Mouse (Mus musculus): ENCODE results near the gene Usp24. TPM values are rescaled to one million over a fixed set of nuclear protein-coding genes. Genes with fewer than 3 reads are reported as not detected.

The Usp24 gene
- total and polyA plus RNA-seq, 3 experiments = 27.0 to 40.8 (median 31.9) TPM

GRCm38 (mm10) chr4:106462524-106462923 lies 146.5 kb downstream of the Usp24 start:
- Histone ChIP-seq H3K4me1 (ENCODE audit: control insufficient read depth in 1 of 2, insufficient read depth in 2 of 2, low read length in 2 of 2) (peaks cover 2 to 24% of the 10 kb centered on the region in 2 experiments; a peak in 3 of 4 replicates), H3K9me3 (replicated peaks; ENCODE audit: insufficient read depth, low read length) (no peaks in the 10 kb centered on the region), H3K36me3 (ENCODE audit: control insufficient read depth in 1 of 2, insufficient read depth in 2 of 2, low read length in 2 of 2) (peaks cover 8 to 13% of the 10 kb centered on the region in 2 experiments), H3K79me2 (ENCODE audit: control insufficient read depth, insufficient read depth, low read length, poor library complexity) (peaks cover 36% of the 10 kb centered on the region), H3K9ac (ENCODE audit: control insufficient read depth, low read depth, low read length, poor library complexity, severe bottlenecking) (peak overlapping the region; percentile 35), H3K27ac (ENCODE audit: control insufficient read depth, low read depth, low read length) (peak overlapping the region; percentile 14), H3K27me3 (ENCODE audit: control insufficient read depth in 1 of 2, insufficient read depth in 2 of 2, low read length in 2 of 2) (no peaks in the 10 kb centered on the region), H3K4me3 (ENCODE audit: control insufficient read depth in 1 of 2, insufficient read depth in 1 of 2, low read depth in 2 of 2, low read length in 2 of 2) (peak overlapping the region; percentile 53 to 64)
- no peak for TF ChIP-seq UBTF (IDR thresholded peaks at IDR 0.05; ENCODE audit: borderline replicate concordance, insufficient read depth, low read depth, low read length)
- TF ChIP-seq EP300 (IDR thresholded peaks at IDR 0.05; ENCODE audit: low read depth in 1 of 2, low read length in 2 of 2) = 0 out of 4 replicates have a peak, but pooled peaks of 1 of the 2 experiments have one; percentile 11
- TF ChIP-seq MAFK (IDR thresholded peaks at IDR 0.05; ENCODE audit: borderline replicate concordance, low read depth, low read length) = no peak
- no peak for TF ChIP-seq ZKSCAN1 (IDR thresholded peaks at IDR 0.05; ENCODE audit: low read depth, low read length)
- no peak for TF ChIP-seq RCOR1 (IDR thresholded peaks at IDR 0.05; ENCODE audit: low read depth, low read length)
- no peak for TF ChIP-seq KAT2A (conservative IDR thresholded peaks at IDR 0.05; ENCODE audit: low read depth, low read length)
- TF ChIP-seq TAL1 (IDR thresholded peaks at IDR 0.05; ENCODE audit: low read length) = peak; percentile 23; the same call in 1 of the 2 replicates
- DNase-seq (ENCODE audit: low read depth, low spot score) = peak; percentile 56

- Histone ChIP-seq H3K79me2 (ENCODE audit: control insufficient read depth, insufficient read depth, low read length, poor library complexity) (peaks cover 36% of the 10 kb centered on the region), H3K36me3 (ENCODE audit: control insufficient read depth in 1 of 2, insufficient read depth in 2 of 2, low read length in 2 of 2) (peaks cover 5 to 13% of the 10 kb centered on the region in 2 experiments), H3K27me3 (ENCODE audit: control insufficient read depth in 1 of 2, insufficient read depth in 2 of 2, low read length in 2 of 2) (no peaks in the 10 kb centered on the region), H3K9me3 (replicated peaks; ENCODE audit: insufficient read depth, low read length) (no peaks in the 10 kb centered on the region), H3K4me3 (ENCODE audit: control insufficient read depth in 1 of 2, insufficient read depth in 1 of 2, low read depth in 2 of 2, low read length in 2 of 2) (peak overlapping the region; percentile 59 to 64), H3K27ac (ENCODE audit: control insufficient read depth, low read depth, low read length) (peak overlapping the region; percentile 69), H3K4me1 (ENCODE audit: control insufficient read depth in 1 of 2, insufficient read depth in 2 of 2, low read length in 2 of 2) (peaks cover 2 to 24% of the 10 kb centered on the region in 2 experiments; a peak in 3 of 4 replicates), H3K9ac (ENCODE audit: control insufficient read depth, low read depth, low read length, poor library complexity, severe bottlenecking) (peak overlapping the region; percentile 87)
- peak; percentile 96 for DNase-seq (ENCODE audit: low read depth, low spot score)
- no peak for TF ChIP-seq GABPA (IDR thresholded peaks at IDR 0.05; ENCODE audit: low read depth, low read length)
- TF ChIP-seq UBTF (IDR thresholded peaks at IDR 0.05; ENCODE audit: borderline replicate concordance, insufficient read depth, low read depth, low read length) = no peak
- TF ChIP-seq ETS1 (IDR thresholded peaks at IDR 0.05; ENCODE audit: low read depth, low read length) = peak; percentile 12; the same call in 1 of the 2 replicates
- no peak for TF ChIP-seq TAL1 (IDR thresholded peaks at IDR 0.05; ENCODE audit: low read length)
- no peak for TF ChIP-seq GATA1 (IDR thresholded peaks at IDR 0.05; ENCODE audit: low read depth, low read length)
- no peak for TF ChIP-seq CHD2 (IDR thresholded peaks at IDR 0.05; ENCODE audit: low read length)
- TF ChIP-seq KAT2A (conservative IDR thresholded peaks at IDR 0.05; ENCODE audit: low read depth, low read length) = no peak
- TF ChIP-seq SIN3A (IDR thresholded peaks at IDR 0.05; ENCODE audit: low read length) = 0 out of 2 replicates have a peak, but pooled peaks have one; percentile 40
- TF ChIP-seq BHLHE40 (IDR thresholded peaks at IDR 0.05; ENCODE audit: borderline replicate concordance, low read depth, low read length) = no peak
- TF ChIP-seq ZC3H11A (IDR thresholded peaks at IDR 0.05; ENCODE audit: low read depth, low read length) = no peak
- TF ChIP-seq ELF1 (IDR thresholded peaks at IDR 0.05; ENCODE audit: low read depth, low read length) = no peak
- peak; percentile 94 for TF ChIP-seq MAX (IDR thresholded peaks at IDR 0.05; ENCODE audit: low read length)
- 0 out of 2 replicates have a peak, but pooled peaks have one; percentile 8 for TF ChIP-seq RCOR1 (IDR thresholded peaks at IDR 0.05; ENCODE audit: low read depth, low read length)
- no peak for TF ChIP-seq CTCF (IDR thresholded peaks at IDR 0.05 in 2 of 3, conservative IDR thresholded peaks at IDR 0.05 in 1 of 3; ENCODE audit: control insufficient read depth in 1 of 3, insufficient read depth in 1 of 3, low read depth in 2 of 3, low read length in 3 of 3, poor library complexity in 1 of 3, severe bottlenecking in 1 of 3)
- TF ChIP-seq POLR2AphosphoS5 (IDR thresholded peaks at IDR 0.05; ENCODE audit: borderline replicate concordance, low read depth, low read length) = no peak
- TF ChIP-seq MYB (IDR thresholded peaks at IDR 0.05; ENCODE audit: low read depth, low read length) = no peak
- peak; percentile 88 for TF ChIP-seq MXI1 (IDR thresholded peaks at IDR 0.05; ENCODE audit: low read depth, low read length)
- TF ChIP-seq NRF1 (IDR thresholded peaks at IDR 0.05; ENCODE audit: insufficient read depth, low read depth, low read length, poor library complexity, severe bottlenecking) = no peak
- no peak for TF ChIP-seq POLR2AphosphoS2 (IDR thresholded peaks at IDR 0.05; ENCODE audit: low read length)
- no peak for TF ChIP-seq ZNF384 (IDR thresholded peaks at IDR 0.05; ENCODE audit: low read depth, low read length)
- TF ChIP-seq NELFE (IDR thresholded peaks at IDR 0.05; ENCODE audit: low read depth, low read length) = peak; percentile 70
- TF ChIP-seq TCF12 (IDR thresholded peaks at IDR 0.05; ENCODE audit: low read depth, low read length) = no peak
- TF ChIP-seq ZKSCAN1 (IDR thresholded peaks at IDR 0.05; ENCODE audit: low read depth, low read length) = no peak
- TF ChIP-seq MEF2A (IDR thresholded peaks at IDR 0.05; ENCODE audit: extremely low read depth, insufficient replicate concordance, low read depth, low read length, poor library complexity, severe bottlenecking) = no peak
- TF ChIP-seq POLR2A (IDR thresholded peaks at IDR 0.05; ENCODE audit: control insufficient read depth in 1 of 2, insufficient read depth in 1 of 2, low read depth in 1 of 2, low read length in 2 of 2, poor library complexity in 1 of 2) = peak; percentile 47 to 76; a peak in 2 of 4 replicates
- no peak for TF ChIP-seq EP300 (IDR thresholded peaks at IDR 0.05; ENCODE audit: low read depth in 1 of 2, low read length in 2 of 2)
- TF ChIP-seq RAD21 (IDR thresholded peaks at IDR 0.05; ENCODE audit: low read depth, low read length) = no peak
- no peak for TF ChIP-seq CHD1 (IDR thresholded peaks at IDR 0.05; ENCODE audit: low read depth, low read length)
These were observed 147.3 kb downstream of the Usp24 start for GRCm38 (mm10) chr4:106463174-106463801.
